ENCODE assay signal across 12 mouse cellular contexts in the genomic region with DNA sequence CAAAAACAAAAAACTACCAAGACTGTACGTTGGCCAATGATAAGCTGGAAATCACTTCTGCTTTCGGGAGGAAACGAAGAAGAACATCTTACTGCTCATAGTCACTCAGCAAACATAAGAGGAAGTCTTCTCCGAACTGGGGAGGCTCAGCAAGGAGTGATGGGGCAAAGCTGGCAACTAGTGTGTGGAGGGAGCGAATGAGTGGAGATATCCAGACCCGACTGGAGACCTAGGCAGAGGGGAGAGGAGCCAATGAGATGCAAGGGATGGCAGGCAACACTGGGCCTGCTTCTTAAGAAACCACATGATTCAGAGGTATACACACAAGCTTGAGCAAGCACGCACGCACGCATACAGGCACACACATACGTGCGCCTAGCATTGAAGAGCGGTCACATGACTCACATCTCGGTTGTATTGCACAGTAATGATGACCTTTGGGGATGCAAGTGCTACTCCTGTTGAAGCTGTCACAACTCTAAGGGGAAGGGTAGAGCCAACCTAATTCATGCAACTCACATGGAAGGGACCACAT. TPM values are rescaled to one million over a fixed set of nuclear protein-coding genes. Genes with fewer than 3 reads are reported as not detected.
A peak's percentile ranks its signal among the peaks of the same experiment; 100 is the strongest.
DNase-seq lines count a peak whose midpoint lies in the region; ATAC-seq lines count a peak whose summit lies in the region.
"Had no signal": no experiment of that assay in that cellular context is flagged by ENCODE, and none has a peak within 500 bp of the region (broad histone marks: within the 10 kb centered on the region; RNA-seq: fewer than 3 reads in every experiment).

No protein-coding gene starts in this region.

- no peak overlapping the region for H3K27ac ChIP-seq in heart, embryonic 11.5 days (ENCODE audit: low read depth, low read length)

- no peak overlapping the region for H3K9ac ChIP-seq in heart, embryonic 11.5 days (ENCODE audit: low read depth, low read length)
- H3K9ac ChIP-seq: lung, embryonic 14.5 days had no signal

- ATAC-seq in heart, embryonic 11.5 days (replicated peaks; ENCODE audit: insufficient number of reproducible peaks, low FRiP score, low TSS enrichment): no peak
- peak; percentile 80 for ATAC-seq in granulocyte monocyte progenitor cell, adult 5-6 weeks (replicated peaks; ENCODE audit: poor library complexity, severe bottlenecking)
- peak; percentile 82 for ATAC-seq in monocyte, adult 5-6 weeks (replicated peaks; ENCODE audit: insufficient number of reproducible peaks, low FRiP score, low TSS enrichment, poor library complexity, severe bottlenecking)
- ATAC-seq: intestine, embryonic 16.5 days had no signal

- no peaks in the 10 kb centered on the region for H3K36me3 ChIP-seq in heart, embryonic 11.5 days (ENCODE audit: control insufficient read depth, insufficient read depth, low read length)

- no peak overlapping the region for H3K4me3 ChIP-seq in heart, embryonic 11.5 days (ENCODE audit: low read depth, low read length)
- H3K4me3 ChIP-seq: erythroblast, embryonic 14.5 days had no signal

- no peaks in the 10 kb centered on the region for H3K27me3 ChIP-seq in heart, embryonic 11.5 days (ENCODE audit: control insufficient read depth, insufficient read depth, low read length)

- DNase-seq in heart, adult 18-20 months: peak; percentile 17 to 57
- peak; percentile 93 for DNase-seq in A20 (ENCODE audit: low read depth, low spot score)
- no peak for DNase-seq in adrenal gland, adult 18-20 months (ENCODE audit: low spot score in 2 of 2)
- DNase-seq in gastrocnemius, adult 18-20 months (ENCODE audit: low spot score): no peak
- DNase-seq in right cerebral cortex, adult 2 months (ENCODE audit: low spot score in 2 of 2): no peak
- DNase-seq: cerebellum, adult 9-10 months; lung, embryonic 14.5 days had no signal

- WGBS in heart, embryonic 11.5 days (ENCODE audit: insufficient replicate concordance): 80% methylated on average over 13 of the region's 13 CpGs

- no peaks in the 10 kb centered on the region for H3K9me3 ChIP-seq in heart, embryonic 11.5 days (replicated peaks; ENCODE audit: control insufficient read depth, low read length)

- no peaks in the 10 kb centered on the region for H3K4me1 ChIP-seq in heart, embryonic 11.5 days (ENCODE audit: control insufficient read depth, insufficient read depth, low read length)

- no peak overlapping the region for H3K4me2 ChIP-seq in heart, embryonic 11.5 days
- H3K4me2 ChIP-seq: lung, embryonic 14.5 days had no signal

RNA-seq across cellular contexts. Expression of gene Tlr6, which starts 1.0 kb away (rescaled TPM):
- total RNA-seq in heart, adult 18-20 months (2021): under 1 TPM; 0.51 to 0.60 TPM
- 0.38 and 0.76 TPM in 2 replicates for polyA plus RNA-seq in heart, embryonic 11.5 days (2014; fragmentation: Nextera tagmentation; extraction: Ambion mirVana)
- 3.1 and 5.0 TPM in 2 replicates for total RNA-seq in granulocyte monocyte progenitor cell, adult 5-6 weeks (2014; fragmentation: Nextera tagmentation)
- 2.6 and 6.7 TPM in 2 replicates for total RNA-seq in granulocyte monocyte progenitor cell, adult 5-6 weeks (2017)
- total RNA-seq in monocyte, adult 5-6 weeks (2017): 11.5 to 12.7 TPM (median 12.2 TPM) in 3 replicates
- total RNA-seq in adrenal gland, adult 18-20 months (2021): 1 to 10 TPM in 1 of 2 experiments, under 1 TPM in 1; 0.93 to 2.0 TPM
- total RNA-seq in gastrocnemius, adult 18-20 months (2021): under 1 TPM; 0.50 to 0.66 TPM
- polyA plus RNA-seq: erythroblast, embryonic 14.5 days had no signal

RNA-seq across cellular contexts. Expression of gene Fam114a1, which starts 8.9 kb away (rescaled TPM):
- total RNA-seq in heart, adult 18-20 months (2021): 10 to 100 TPM; 12.3 to 15.6 TPM
- polyA plus RNA-seq in heart, embryonic 11.5 days (2014; fragmentation: Nextera tagmentation; extraction: Ambion mirVana): 36.4 and 38.9 TPM in 2 replicates
- 9.1 and 10.3 TPM in 2 replicates for total RNA-seq in granulocyte monocyte progenitor cell, adult 5-6 weeks (2014; fragmentation: Nextera tagmentation)
- total RNA-seq in granulocyte monocyte progenitor cell, adult 5-6 weeks (2017): 6.6 and 8.5 TPM in 2 replicates
- total RNA-seq in monocyte, adult 5-6 weeks (2017): 8.9 to 15.6 TPM (median 10.1 TPM) in 3 replicates
- 10 to 100 TPM; 23.7 to 23.8 TPM for total RNA-seq in adrenal gland, adult 18-20 months (2021)
- 1 to 10 TPM; 3.7 to 8.3 TPM for total RNA-seq in gastrocnemius, adult 18-20 months (2021)
- polyA plus RNA-seq: erythroblast, embryonic 14.5 days had no signal

RNA-seq across cellular contexts. Expression of gene Tlr1, which starts 27.6 kb away (rescaled TPM):
- total RNA-seq in heart, adult 18-20 months (2021): 1 to 10 TPM in 1 of 2 experiments, under 1 TPM in 1; 0.37 to 1.4 TPM
- polyA plus RNA-seq in heart, embryonic 11.5 days (2014; fragmentation: Nextera tagmentation; extraction: Ambion mirVana): 0.40 TPM in 1 of 2 replicates, not detected in the other
- total RNA-seq in granulocyte monocyte progenitor cell, adult 5-6 weeks (2014; fragmentation: Nextera tagmentation): 11.1 and 11.3 TPM in 2 replicates
- total RNA-seq in granulocyte monocyte progenitor cell, adult 5-6 weeks (2017): 3.7 and 7.2 TPM in 2 replicates
- 13.4 to 22.7 TPM (median 18.5 TPM) in 3 replicates for total RNA-seq in monocyte, adult 5-6 weeks (2017)
- 1 to 10 TPM in 1 of 2 experiments, under 1 TPM in 1; 0.61 to 1.1 TPM for total RNA-seq in adrenal gland, adult 18-20 months (2021)
- total RNA-seq in gastrocnemius, adult 18-20 months (2021): under 1 TPM in 1 of 2 experiments, not detected in 1; 0.28 TPM
- polyA plus RNA-seq: erythroblast, embryonic 14.5 days had no signal

Comparison
In these comparisons a context has a peak if more than half of its experiments do, and no peak if none do; other contexts are left out.
1. DNase-seq: peak in heart, adult 18-20 months (2 of 2) and A20 (single experiment); none in adrenal gland, adult 18-20 months (0 of 2), gastrocnemius, adult 18-20 months (single experiment) and right cerebral cortex, adult 2 months (0 of 2).